Comparison of ENCODE assay signal across 20 mouse cellular contexts in genomic region chr15:21375460-21375859, GRCm38 (mm10).
"Had no signal": no experiment of that assay in that cellular context is flagged by ENCODE, and none has a peak within 500 bp of the region (broad histone marks: within the 10 kb centered on the region; RNA-seq: fewer than 3 reads in every experiment).

No protein-coding gene starts in this region.

- H3K36me3 ChIP-seq: lung, embryonic 15.5 days; midbrain, embryonic 10.5 days; midbrain, embryonic 12.5 days; neural tube, embryonic 12.5 days had no signal

- H3K4me3 ChIP-seq: lung, embryonic 15.5 days; midbrain, embryonic 10.5 days; midbrain, embryonic 12.5 days; myocyte; neural tube, embryonic 12.5 days had no signal

- H3K9me3 ChIP-seq: lung, embryonic 15.5 days; midbrain, embryonic 10.5 days; midbrain, embryonic 12.5 days; neural tube, embryonic 12.5 days had no signal

- H3K27me3 ChIP-seq: lung, embryonic 15.5 days; midbrain, embryonic 12.5 days; neural tube, embryonic 12.5 days had no signal

- H3K27ac ChIP-seq: lung, embryonic 15.5 days; midbrain, embryonic 10.5 days; midbrain, embryonic 12.5 days; neural tube, embryonic 12.5 days had no signal

- H3K9ac ChIP-seq: liver, postnatal 0 days; lung, embryonic 15.5 days; midbrain, embryonic 12.5 days; neural tube, embryonic 12.5 days had no signal

- ATAC-seq: liver, postnatal 0 days; lung, postnatal 0 days; midbrain, embryonic 16.5 days had no signal

- DNase-seq: liver, postnatal 0 days; lung, adult 2 months; lung, postnatal 14 days; lung, postnatal 4 days; midbrain, embryonic 14.5 days; retina, postnatal 1 day; right cerebral cortex, adult 18-20 months; right cerebral cortex, postnatal 25 days; right cerebral cortex, postnatal 4 days; spleen, adult 18-20 months; thymus, adult 18-20 months; thymus, postnatal 14 days; thymus, postnatal 36 days had no signal

- H3K4me1 ChIP-seq: lung, embryonic 15.5 days; midbrain, embryonic 10.5 days; midbrain, embryonic 12.5 days; neural tube, embryonic 12.5 days had no signal

- H3K4me2 ChIP-seq: lung, embryonic 15.5 days; midbrain, embryonic 12.5 days; neural tube, embryonic 12.5 days had no signal
